Mouse (Mus musculus): ENCODE measurements around the gene Ttc28. TPM values are rescaled to one million over a fixed set of nuclear protein-coding genes. Genes with fewer than 3 reads are reported as not detected.

Gene Ttc28
- total and polyA plus RNA-seq, 2 experiments from 2014 or later = 14.5 to 50.4 TPM

DNA sequence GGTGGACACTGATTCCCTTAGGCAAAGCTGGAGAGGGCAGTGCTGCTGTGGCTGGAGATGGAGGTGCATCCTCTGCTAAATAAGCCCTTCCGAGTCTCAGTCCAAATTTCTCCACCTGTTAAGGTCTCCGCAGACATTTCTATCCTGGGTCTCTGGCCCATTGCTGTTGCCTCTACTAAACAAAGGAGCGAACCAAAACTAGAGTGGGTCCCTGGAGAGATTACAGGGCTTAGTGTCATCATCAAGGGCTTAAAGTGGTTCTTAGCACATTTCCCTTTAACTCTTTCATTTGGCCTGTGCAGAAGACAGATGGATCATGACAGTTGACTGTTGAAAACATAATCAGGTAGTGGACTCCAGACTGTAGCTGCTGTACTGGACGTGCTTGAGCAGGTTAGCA, 9.0 kb downstream of the Ttc28 start:
- no peak for TF ChIP-seq CTCF (IDR thresholded peaks at IDR 0.05; ENCODE audit: low read depth)
- 89% methylated on average over 4 of the region's 4 CpGs for WGBS
- Histone ChIP-seq H3K4me1 (ENCODE audit: insufficient read depth) (no peaks in the 10 kb centered on the region), H3K9ac (no peak overlapping the region), H3K36me3 (ENCODE audit: insufficient read depth) (peaks cover 21% of the 10 kb centered on the region), H3K4me3 (ENCODE audit: low read depth, low read length) (no peak overlapping the region), H3K27ac (ENCODE audit: low read depth, low read length) (no peak overlapping the region), H3K4me2 (ENCODE audit: low read depth) (no peak overlapping the region), H3K27me3 (ENCODE audit: insufficient read depth, low read length) (no peaks in the 10 kb centered on the region), H3K9me3 (ENCODE audit: low read length) (no peaks in the 10 kb centered on the region)
- DNase-seq (no peak), ATAC-seq (no peak)

DNA sequence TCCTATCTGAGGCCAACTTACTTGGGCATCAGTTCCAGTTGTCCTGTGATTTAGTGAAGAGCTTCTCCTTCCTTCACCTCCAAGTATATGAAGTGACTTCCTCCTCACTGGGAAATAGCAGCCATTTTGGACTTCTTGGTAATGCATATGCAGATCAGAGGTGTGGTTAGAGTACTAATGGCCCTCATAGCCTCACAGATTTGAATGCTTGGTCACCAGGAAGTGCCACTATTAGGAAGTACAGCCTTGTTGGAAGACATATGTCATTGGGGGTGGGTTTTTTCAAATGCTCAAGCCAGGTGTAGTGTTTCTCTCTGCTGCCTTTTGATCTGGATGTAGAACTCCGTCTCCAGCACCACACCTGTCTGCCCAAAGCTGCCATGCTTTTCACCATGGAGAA, 10.3 kb downstream of the Ttc28 start:
- no peaks in the 10 kb centered on the region for H3K4me1 ChIP-seq (ENCODE audit: insufficient read depth)
- DNase-seq = no peak
- H3K36me3 ChIP-seq (ENCODE audit: insufficient read depth) = peaks cover 29% of the 10 kb centered on the region
- no peaks in the 10 kb centered on the region for H3K27me3 ChIP-seq (ENCODE audit: insufficient read depth, low read length)
- H3K27ac ChIP-seq (ENCODE audit: low read depth, low read length) = no peak overlapping the region
- 83% methylated on average over 1 of the region's 1 CpGs for WGBS
- H3K4me3 ChIP-seq (ENCODE audit: low read depth, low read length) = no peak overlapping the region
- H3K4me2 ChIP-seq (ENCODE audit: low read depth) = no peak overlapping the region
- ATAC-seq = no peak
- TF ChIP-seq CTCF (IDR thresholded peaks at IDR 0.05; ENCODE audit: low read depth) = no peak
- H3K9ac ChIP-seq = no peak overlapping the region
- no peaks in the 10 kb centered on the region for H3K9me3 ChIP-seq (ENCODE audit: low read length)

DNA sequence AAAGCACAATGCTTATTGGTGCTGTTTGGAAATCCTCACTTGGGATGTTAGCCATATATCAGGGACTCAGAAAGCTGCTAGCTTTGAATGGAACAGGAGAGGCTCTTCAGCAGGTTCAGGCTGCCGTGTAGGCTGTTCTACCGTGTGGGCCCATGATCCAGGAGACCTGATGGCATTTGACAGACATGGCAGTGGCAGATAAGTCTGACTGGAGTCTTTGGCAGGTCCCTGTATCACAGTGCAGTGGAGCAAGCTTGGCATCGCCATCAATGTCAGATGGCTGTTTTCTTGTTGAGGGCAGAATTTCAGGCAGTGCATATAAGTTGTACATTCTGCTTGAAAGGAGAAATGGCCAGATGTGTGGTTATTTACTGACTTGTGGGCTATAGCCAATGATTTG, 11.0 kb downstream of the Ttc28 start:
- no peaks in the 10 kb centered on the region for H3K9me3 ChIP-seq (ENCODE audit: low read length)
- H3K4me1 ChIP-seq (ENCODE audit: insufficient read depth) = no peaks in the 10 kb centered on the region
- no peak for DNase-seq
- no peak overlapping the region for H3K9ac ChIP-seq
- H3K27ac ChIP-seq (ENCODE audit: low read depth, low read length) = no peak overlapping the region
- no peaks in the 10 kb centered on the region for H3K27me3 ChIP-seq (ENCODE audit: insufficient read depth, low read length)
- no peak for ATAC-seq
- TF ChIP-seq CTCF (IDR thresholded peaks at IDR 0.05; ENCODE audit: low read depth) = no peak
- H3K36me3 ChIP-seq (ENCODE audit: insufficient read depth) = peaks cover 30% of the 10 kb centered on the region
- H3K4me2 ChIP-seq (ENCODE audit: low read depth) = no peak overlapping the region
- WGBS = 78% methylated on average over 3 of the region's 3 CpGs
- H3K4me3 ChIP-seq (ENCODE audit: low read depth, low read length) = no peak overlapping the region

DNA sequence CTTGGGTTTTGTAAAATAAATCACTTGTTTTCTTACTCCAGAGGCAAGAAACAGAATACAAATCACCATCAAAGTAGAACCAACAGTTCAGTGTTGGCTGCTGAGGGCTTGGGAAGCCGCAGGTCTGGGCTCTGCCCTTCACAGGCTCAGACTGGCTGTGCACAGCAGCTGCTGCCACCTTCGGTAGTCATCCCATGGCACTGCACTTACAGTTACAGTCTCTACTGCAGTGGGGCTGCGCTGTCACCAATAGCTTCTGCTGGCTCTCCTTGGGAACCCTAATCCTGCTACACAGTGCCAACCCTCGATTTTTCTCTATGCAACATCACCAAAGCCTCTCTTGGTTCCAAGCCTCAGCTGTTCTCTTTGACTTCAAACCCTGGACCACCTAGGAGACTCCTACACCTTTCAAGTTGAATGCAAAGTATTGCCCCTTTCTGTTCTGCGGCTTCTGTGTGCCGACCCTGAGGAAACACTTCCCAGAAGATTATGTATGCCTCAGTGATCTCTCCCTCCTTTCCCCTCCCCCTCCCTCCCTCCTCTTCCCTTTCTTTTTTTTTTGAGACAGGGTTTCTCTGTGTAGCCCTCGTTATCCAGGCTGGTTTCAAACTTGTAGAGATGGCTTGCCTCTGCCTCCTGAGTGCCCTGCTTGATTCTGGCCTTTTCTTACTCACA, 17.6 kb downstream of the Ttc28 start:
- ATAC-seq = peak; percentile 56
- H3K4me3 ChIP-seq (ENCODE audit: low read depth, low read length) = no peak overlapping the region
- H3K4me1 ChIP-seq (ENCODE audit: insufficient read depth) = no peaks in the 10 kb centered on the region
- WGBS = 15% methylated on average over 7 of the region's 7 CpGs
- no peak overlapping the region for H3K4me2 ChIP-seq (ENCODE audit: low read depth)
- no peak for TF ChIP-seq CTCF (IDR thresholded peaks at IDR 0.05; ENCODE audit: low read depth)
- H3K9me3 ChIP-seq (ENCODE audit: low read length) = no peaks in the 10 kb centered on the region
- peaks cover 31% of the 10 kb centered on the region for H3K36me3 ChIP-seq (ENCODE audit: insufficient read depth)
- no peaks in the 10 kb centered on the region for H3K27me3 ChIP-seq (ENCODE audit: insufficient read depth, low read length)
- no peak overlapping the region for H3K27ac ChIP-seq (ENCODE audit: low read depth, low read length)
- no peak overlapping the region for H3K9ac ChIP-seq
- DNase-seq = no peak

DNA sequence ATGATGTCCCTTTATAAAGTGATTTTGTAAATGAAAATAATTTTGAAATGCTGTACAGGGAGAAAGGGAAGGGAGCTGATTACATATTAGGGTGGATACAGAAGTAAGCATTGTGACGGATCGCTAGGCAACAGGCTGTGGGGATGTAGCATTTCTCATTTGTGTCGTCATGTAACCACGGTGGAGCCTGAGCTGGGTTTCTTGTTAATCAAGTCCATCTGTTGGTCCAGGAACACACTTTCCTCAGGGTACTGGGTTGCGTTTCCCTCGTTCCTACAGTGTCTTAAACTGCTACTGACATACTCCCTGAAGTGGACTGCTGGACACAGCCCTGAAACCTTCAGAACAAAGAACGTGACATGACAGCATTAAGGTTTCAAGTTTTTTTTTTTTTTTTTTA, 18.6 kb downstream of the Ttc28 start:
- ATAC-seq = no peak
- no peaks in the 10 kb centered on the region for H3K27me3 ChIP-seq (ENCODE audit: insufficient read depth, low read length)
- no peak overlapping the region for H3K9ac ChIP-seq
- H3K4me3 ChIP-seq (ENCODE audit: low read depth, low read length) = no peak overlapping the region
- DNase-seq = peak; percentile 15
- no peaks in the 10 kb centered on the region for H3K4me1 ChIP-seq (ENCODE audit: insufficient read depth)
- no peak for TF ChIP-seq CTCF (IDR thresholded peaks at IDR 0.05; ENCODE audit: low read depth)
- H3K36me3 ChIP-seq (ENCODE audit: insufficient read depth) = peaks cover 22% of the 10 kb centered on the region
- no peak overlapping the region for H3K27ac ChIP-seq (ENCODE audit: low read depth, low read length)
- WGBS = 38% methylated on average over 7 of the region's 7 CpGs
- H3K9me3 ChIP-seq (ENCODE audit: low read length) = no peaks in the 10 kb centered on the region
- H3K4me2 ChIP-seq (ENCODE audit: low read depth) = no peak overlapping the region

DNA sequence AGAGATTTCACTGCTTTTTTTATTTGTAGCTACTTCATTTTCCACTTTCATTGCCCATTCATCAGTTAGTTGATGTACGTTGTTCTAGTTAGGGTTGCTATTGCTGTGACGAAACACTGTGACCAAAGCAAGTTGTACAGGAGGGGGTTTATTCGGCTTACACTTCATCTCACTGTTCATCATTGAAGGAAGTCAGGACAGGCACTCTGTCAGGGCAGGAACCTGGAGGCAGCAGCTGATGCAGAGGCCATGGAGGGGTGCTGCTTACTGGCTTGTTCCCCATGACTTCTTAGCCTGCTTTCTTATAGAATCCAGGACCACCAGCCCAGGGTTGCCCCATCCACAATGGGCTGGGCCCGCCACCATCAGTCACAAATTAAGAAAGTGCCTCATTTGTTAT, 19.2 kb downstream of the Ttc28 start:
- Histone ChIP-seq H3K27me3 (ENCODE audit: insufficient read depth, low read length) (no peaks in the 10 kb centered on the region), H3K27ac (ENCODE audit: low read depth, low read length) (no peak overlapping the region), H3K36me3 (ENCODE audit: insufficient read depth) (peaks cover 20% of the 10 kb centered on the region), H3K4me1 (ENCODE audit: insufficient read depth) (no peaks in the 10 kb centered on the region), H3K9ac (no peak overlapping the region), H3K9me3 (ENCODE audit: low read length) (no peaks in the 10 kb centered on the region), H3K4me3 (ENCODE audit: low read depth, low read length) (no peak overlapping the region), H3K4me2 (ENCODE audit: low read depth) (no peak overlapping the region)
- DNase-seq = no peak
- ATAC-seq = no peak
- WGBS = 88% methylated on average over 4 of the region's 4 CpGs
- no peak for TF ChIP-seq CTCF (IDR thresholded peaks at IDR 0.05; ENCODE audit: low read depth)

DNA sequence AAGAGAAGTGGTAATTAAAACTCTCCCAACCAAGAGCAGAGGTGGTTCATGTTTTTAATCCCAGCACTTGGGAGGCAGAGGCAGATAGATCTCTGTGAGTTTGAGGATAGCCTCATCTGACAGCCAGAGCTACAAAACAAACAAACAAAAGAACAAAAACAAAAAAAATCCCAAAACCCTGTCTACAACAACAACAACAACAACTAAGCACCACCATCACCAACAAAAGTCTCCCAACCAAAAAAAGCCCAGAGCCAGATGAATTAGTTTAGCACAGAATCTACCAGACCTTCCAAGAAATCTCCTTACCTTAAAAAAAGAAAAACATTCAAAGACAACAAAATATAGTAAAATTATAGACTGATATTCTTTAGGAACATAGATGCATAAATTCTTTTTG, 20.7 kb downstream of the Ttc28 start:
- no peak overlapping the region for H3K9ac ChIP-seq
- no peak overlapping the region for H3K4me3 ChIP-seq (ENCODE audit: low read depth, low read length)
- H3K36me3 ChIP-seq (ENCODE audit: insufficient read depth) = peaks cover 6% of the 10 kb centered on the region
- H3K27ac ChIP-seq (ENCODE audit: low read depth, low read length) = no peak overlapping the region
- DNase-seq = no peak
- no peak for TF ChIP-seq CTCF (IDR thresholded peaks at IDR 0.05; ENCODE audit: low read depth)
- no peak for ATAC-seq
- no peaks in the 10 kb centered on the region for H3K4me1 ChIP-seq (ENCODE audit: insufficient read depth)
- H3K9me3 ChIP-seq (ENCODE audit: low read length) = no peaks in the 10 kb centered on the region
- H3K27me3 ChIP-seq (ENCODE audit: insufficient read depth, low read length) = no peaks in the 10 kb centered on the region
- H3K4me2 ChIP-seq (ENCODE audit: low read depth) = no peak overlapping the region
